Mouse (Mus musculus): ENCODE results near the gene Diras2.
"Not testable (repeated sequence)": the region's sequence is repeated elsewhere in the genome, so short reads cannot be mapped to it uniquely, and the experiment has no call there.

The Diras2 gene

GRCm38 (mm10) chr13:52516561-52516960 is 14.5 kb downstream of the Diras2 start:
- DNase-seq = no peak

- no peak for DNase-seq
Measured at GRCm38 (mm10) chr13:52516051-52516450, 15.0 kb downstream of the Diras2 start.

GRCm38 (mm10) chr13:52513554-52513953 is 17.5 kb downstream of the Diras2 start:
- no peak for DNase-seq

- DNase-seq = no peak
Measured at GRCm38 (mm10) chr13:52512356-52512755, 18.7 kb downstream of the Diras2 start.

GRCm38 (mm10) chr13:52510172-52510880 is 20.8 kb downstream of the Diras2 start:
- no peak for DNase-seq

- DNase-seq = no peak
Measured at GRCm38 (mm10) chr13:52507460-52508293, 23.4 kb downstream of the Diras2 start.

- not testable (repeated sequence) for DNase-seq
Measured at GRCm38 (mm10) chr13:52506822-52507221, 24.3 kb downstream of the Diras2 start.

GRCm38 (mm10) chr13:52505683-52506285 is 25.3 kb downstream of the Diras2 start:
- DNase-seq = not testable (repeated sequence)

GRCm38 (mm10) chr13:52501686-52502085 is 29.4 kb downstream of the Diras2 start:
- DNase-seq = no peak

- DNase-seq = no peak
Measured at GRCm38 (mm10) chr13:52497029-52497550, 34.0 kb downstream of the Diras2 start.

- no peak for DNase-seq
Measured at GRCm38 (mm10) chr13:52488821-52489220, 42.3 kb downstream of the Diras2 start.

GRCm38 (mm10) chr13:52484064-52484463 is 47.0 kb downstream of the Diras2 start:
- no peak for DNase-seq

- no peak for DNase-seq
Measured at GRCm38 (mm10) chr13:52481786-52482185, 49.3 kb downstream of the Diras2 start.

GRCm38 (mm10) chr13:52479146-52479545 is 51.9 kb downstream of the Diras2 start:
- no peak for DNase-seq

- DNase-seq = no peak
Measured at GRCm38 (mm10) chr13:52476998-52477601, 54.0 kb downstream of the Diras2 start.

GRCm38 (mm10) chr13:52476222-52476621 is 54.9 kb downstream of the Diras2 start:
- DNase-seq = peak; percentile 1 to 27

GRCm38 (mm10) chr13:52475264-52475663 is 55.8 kb downstream of the Diras2 start:
- DNase-seq = no peak

GRCm38 (mm10) chr13:52474807-52475206 is 56.3 kb downstream of the Diras2 start:
- DNase-seq = no peak

GRCm38 (mm10) chr13:52469795-52470690 is 61.0 kb downstream of the Diras2 start:
- no peak for DNase-seq

GRCm38 (mm10) chr13:52465141-52465540 is 65.9 kb downstream of the Diras2 start:
- no peak for DNase-seq

- no peak for DNase-seq
Measured at GRCm38 (mm10) chr13:52459982-52460381, 71.1 kb downstream of the Diras2 start.

GRCm38 (mm10) chr13:52457889-52458324 is 73.2 kb downstream of the Diras2 start:
- DNase-seq = no peak

All from kidney, postnatal 36 days (tissue).